Comparison of ENCODE assay signal across 8 mouse cellular contexts in genomic region chr11:108424889-108425591, GRCm38 (mm10). TPM values are rescaled to one million over a fixed set of nuclear protein-coding genes. Genes with fewer than 3 reads are reported as not detected.
DNase-seq lines count a peak whose midpoint lies in the region; ATAC-seq and TF ChIP-seq lines count a peak whose summit lies in the region.

Gene Cep112, plus strand, starts transcription at chr11:108425192.

- ATAC-seq in forebrain, postnatal 0 days: peak; percentile 96
- peak; percentile 98 for ATAC-seq in lung, embryonic 15.5 days (ENCODE audit: borderline replicate concordance, extremely low read depth, low FRiP score, low TSS enrichment)

- 1% methylated on average over 61 of the region's 61 CpGs for WGBS in cerebellum, adult 2 months
- WGBS in forebrain, postnatal 0 days: under 1% methylated on average over 61 of the region's 61 CpGs
- under 1% methylated on average over 60 of the region's 61 CpGs for WGBS in lung, embryonic 15.5 days

- H3K4me1 ChIP-seq in MEL (ENCODE audit: control insufficient read depth in 1 of 2, insufficient read depth in 2 of 2, low read length in 2 of 2): peaks cover 4 to 18% of the 10 kb centered on the region in 2 experiments
- peaks cover 3% of the 10 kb centered on the region; the same call in 1 of the 2 replicates for H3K4me1 ChIP-seq in cerebellum, adult 2 months (ENCODE audit: control insufficient read depth, insufficient read depth, low read length)
- H3K4me1 ChIP-seq in forebrain, postnatal 0 days (ENCODE audit: insufficient read depth): peaks cover 14% of the 10 kb centered on the region; the same call in 1 of the 2 replicates
- H3K4me1 ChIP-seq in lung, embryonic 15.5 days: peaks cover 17% of the 10 kb centered on the region

- H3K9ac ChIP-seq in MEL (ENCODE audit: control insufficient read depth, low read depth, low read length, poor library complexity, severe bottlenecking): peak within 1 kb of the TSS; percentile 63
- peak within 1 kb of the TSS; percentile 39 for H3K9ac ChIP-seq in forebrain, postnatal 0 days
- peak within 1 kb of the TSS; percentile 69 for H3K9ac ChIP-seq in lung, embryonic 15.5 days

- TF ChIP-seq RAD21 in MEL (IDR thresholded peaks at IDR 0.05; ENCODE audit: low read depth, low read length): no peak

- peak within 1 kb of the TSS; percentile 58 for H3K4me2 ChIP-seq in forebrain, postnatal 0 days (ENCODE audit: low read depth)
- H3K4me2 ChIP-seq in lung, embryonic 15.5 days: peak within 1 kb of the TSS; percentile 72

- no peaks in the 10 kb centered on the region for H3K79me2 ChIP-seq in MEL (ENCODE audit: control insufficient read depth, insufficient read depth, low read length, poor library complexity)

- H3K27me3 ChIP-seq in MEL (ENCODE audit: control insufficient read depth in 1 of 2, insufficient read depth in 2 of 2, low read length in 2 of 2): peaks cover 0 to 2% of the 10 kb centered on the region in 2 experiments; a peak in 2 of 4 replicates
- H3K27me3 ChIP-seq in cerebellum, adult 2 months (ENCODE audit: control insufficient read depth, insufficient read depth, low read length): no peaks in the 10 kb centered on the region
- no peaks in the 10 kb centered on the region for H3K27me3 ChIP-seq in forebrain, postnatal 0 days (ENCODE audit: insufficient read depth, low read length)
- H3K27me3 ChIP-seq in lung, embryonic 15.5 days: no peaks in the 10 kb centered on the region

- no peaks in the 10 kb centered on the region for H3K9me3 ChIP-seq in MEL (replicated peaks; ENCODE audit: insufficient read depth, low read length)
- no peaks in the 10 kb centered on the region for H3K9me3 ChIP-seq in forebrain, postnatal 0 days (ENCODE audit: low read length)
- no peaks in the 10 kb centered on the region for H3K9me3 ChIP-seq in lung, embryonic 15.5 days

- H3K36me3 ChIP-seq in MEL (ENCODE audit: control insufficient read depth in 1 of 2, insufficient read depth in 2 of 2, low read length in 2 of 2): peaks cover 0 to 6% of the 10 kb centered on the region in 2 experiments; a peak in 2 of 4 replicates
- H3K36me3 ChIP-seq in forebrain, postnatal 0 days (ENCODE audit: insufficient read depth): no peaks in the 10 kb centered on the region
- H3K36me3 ChIP-seq in lung, embryonic 15.5 days: no peaks in the 10 kb centered on the region

- H3K4me3 ChIP-seq in MEL (ENCODE audit: control insufficient read depth in 1 of 2, insufficient read depth in 1 of 2, low read depth in 2 of 2, low read length in 2 of 2): peak within 1 kb of the TSS; percentile 34 to 52
- H3K4me3 ChIP-seq in cerebellum, adult 2 months (replicated peaks; ENCODE audit: insufficient read depth, low read depth, low read length): peak within 1 kb of the TSS; percentile 51
- peak within 1 kb of the TSS; percentile 64 for H3K4me3 ChIP-seq in forebrain, postnatal 0 days (ENCODE audit: low read depth, low read length)
- H3K4me3 ChIP-seq in lung, embryonic 15.5 days: peak within 1 kb of the TSS; percentile 61

- DNase-seq in MEL (ENCODE audit: low read depth, low spot score): peak; percentile 100
- DNase-seq in cerebellum, adult 2 months: peak; percentile 89 to 95
- DNase-seq in forebrain, postnatal 0 days: peak; percentile 98
- DNase-seq in heart, postnatal 4 days: peak; percentile 98
- peak; percentile 96 to 98 for DNase-seq in layer of hippocampus, adult 8-10 months (ENCODE audit: low spot score in 2 of 2)
- peak; percentile 100 for DNase-seq in ovary, adult 18-20 months (ENCODE audit: low spot score)
- DNase-seq in thymus, postnatal 0 days (ENCODE audit: low spot score): peak; percentile 95

- H3K27ac ChIP-seq in MEL (ENCODE audit: control insufficient read depth, low read depth, low read length): no peak within 1 kb of the TSS
- H3K27ac ChIP-seq in cerebellum, adult 2 months (ENCODE audit: insufficient read depth, low read length): no peak within 1 kb of the TSS
- H3K27ac ChIP-seq in forebrain, postnatal 0 days (ENCODE audit: low read depth, low read length): peak within 1 kb of the TSS; percentile 35; the same call in 1 of the 2 replicates
- H3K27ac ChIP-seq in lung, embryonic 15.5 days: peak within 1 kb of the TSS; percentile 62

- TF ChIP-seq CTCF in MEL (IDR thresholded peaks at IDR 0.05 in 2 of 3, conservative IDR thresholded peaks at IDR 0.05 in 1 of 3; ENCODE audit: control insufficient read depth in 1 of 3, insufficient read depth in 1 of 3, low read depth in 2 of 3, low read length in 3 of 3, poor library complexity in 1 of 3, severe bottlenecking in 1 of 3): no peak
- TF ChIP-seq CTCF in cerebellum, adult 2 months (IDR thresholded peaks at IDR 0.05; ENCODE audit: borderline replicate concordance, insufficient read depth, low read depth, low read length): no peak
- no peak for TF ChIP-seq CTCF in forebrain, postnatal 0 days (IDR thresholded peaks at IDR 0.05; ENCODE audit: low read depth)

- TF ChIP-seq EP300 in MEL (IDR thresholded peaks at IDR 0.05; ENCODE audit: low read depth in 1 of 2, low read length in 2 of 2): no peak

- no peak for TF ChIP-seq POLR2A in MEL (IDR thresholded peaks at IDR 0.05; ENCODE audit: control insufficient read depth in 1 of 2, insufficient read depth in 1 of 2, low read depth in 1 of 2, low read length in 2 of 2, poor library complexity in 1 of 2)
- no peak for TF ChIP-seq POLR2A in cerebellum, adult 2 months (IDR thresholded peaks at IDR 0.05; ENCODE audit: borderline replicate concordance, insufficient read depth, low read length)

TF ChIP-seq in MEL, 35 proteins besides CTCF, POLR2A, EP300 and RAD21:
- TF ChIP-seq NRF1 (IDR thresholded peaks at IDR 0.05; ENCODE audit: insufficient read depth, low read depth, low read length, poor library complexity, severe bottlenecking): peak; percentile 85
- TF ChIP-seq SIN3A (IDR thresholded peaks at IDR 0.05; ENCODE audit: low read length): peak; percentile 82
- no peak for TF ChIP-seq GABPA (IDR thresholded peaks at IDR 0.05; ENCODE audit: low read depth, low read length)
- TF ChIP-seq TBP (IDR thresholded peaks at IDR 0.05; ENCODE audit: low read depth, low read length): 0 out of 2 replicates have a peak, but pooled peaks have one; percentile 16
- peak; percentile 86 for TF ChIP-seq MXI1 (IDR thresholded peaks at IDR 0.05; ENCODE audit: low read depth, low read length)
- TF ChIP-seq ELF1 (IDR thresholded peaks at IDR 0.05; ENCODE audit: low read depth, low read length): peak; percentile 82
- no peak for TF ChIP-seq GATA1 (IDR thresholded peaks at IDR 0.05; ENCODE audit: low read depth, low read length)
- no peak for TF ChIP-seq MAX (IDR thresholded peaks at IDR 0.05; ENCODE audit: low read length)
- TF ChIP-seq E2F4 (IDR thresholded peaks at IDR 0.05; ENCODE audit: borderline replicate concordance, low read depth, low read length): peak; percentile 95; the same call in 1 of the 2 replicates
- TF ChIP-seq HCFC1 (IDR thresholded peaks at IDR 0.05; ENCODE audit: low read depth, low read length): peak; percentile 62; the same call in 1 of the 2 replicates
- TF ChIP-seq MAZ (IDR thresholded peaks at IDR 0.05; ENCODE audit: low read depth, low read length): no peak
- TF ChIP-seq ZMIZ1 (IDR thresholded peaks at IDR 0.05; ENCODE audit: low read depth, low read length): no peak

RNA-seq across cellular contexts. Expression of gene Cep112, which starts in this region (rescaled TPM):
- total RNA-seq in MEL (2012; rRNA removed): not detected in 2 replicates
- polyA plus RNA-seq in MEL (2012; ENCODE audit: insufficient read depth in 1 of 2, insufficient read length in 2 of 2, low read depth in 1 of 2, low replicate concordance in 2 of 2, missing spikeins in 1 of 2): 1 to 10 TPM in 1 of 2 experiments, not detected in 1; 1.3 TPM
- polyA plus RNA-seq in cerebellum, adult 2 months (2012; rRNA removed): 1.3 and 3.3 TPM in 2 replicates
- total RNA-seq in forebrain, postnatal 0 days (2014; rRNA removed): 15.3 and 17.2 TPM in 2 replicates
- polyA plus RNA-seq in forebrain, postnatal 0 days (2015; fragmentation: Nextera tagmentation; extraction: Ambion mirVana): 7.3 and 8.6 TPM in 2 replicates
- 10 to 100 TPM; 16.2 to 17.2 TPM for total RNA-seq in heart, postnatal 4 days (2021)
- total RNA-seq in layer of hippocampus, adult 8-10 months (2022): 10 to 100 TPM; 20.9 to 24.8 (median 24.1) TPM
- polyA plus RNA-seq in lung, embryonic 15.5 days (2015; fragmentation: Nextera tagmentation; extraction: Ambion mirVana): 15.8 and 19.4 TPM in 2 replicates
- 1.4 and 1.9 TPM in 2 replicates for polyA plus RNA-seq in thymus, postnatal 0 days (2015; fragmentation: Nextera tagmentation; extraction: Ambion mirVana)

Comparison
In these comparisons a context has a peak if more than half of its experiments do, and no peak if none do; other contexts are left out.
1. RNA of gene Cep112 (total RNA-seq): 20.9 to 24.8 TPM in layer of hippocampus, adult 8-10 months, 15.3 to 17.2 TPM in forebrain, postnatal 0 days and 16.2 to 17.2 TPM in heart, postnatal 4 days; not detected in MEL; every median in the first group is over 10 times any median in the second.
2. H3K27ac ChIP-seq: peak in forebrain, postnatal 0 days (single experiment) and lung, embryonic 15.5 days (single experiment); none in MEL (single experiment) and cerebellum, adult 2 months (single experiment).
3. Peak in every context shown above with its lines, with median percentiles within 50 percentile points of each other: DNase-seq, H3K4me3 ChIP-seq and H3K9ac ChIP-seq.